Mouse (Mus musculus): ENCODE data around the gene Gm17364. TPM values are rescaled to one million over a fixed set of nuclear protein-coding genes. Genes with fewer than 3 reads are reported as not detected.

Gene Gm17364
- total and polyA plus RNA-seq, 2 experiments from 2014 or later: not detected

DNA sequence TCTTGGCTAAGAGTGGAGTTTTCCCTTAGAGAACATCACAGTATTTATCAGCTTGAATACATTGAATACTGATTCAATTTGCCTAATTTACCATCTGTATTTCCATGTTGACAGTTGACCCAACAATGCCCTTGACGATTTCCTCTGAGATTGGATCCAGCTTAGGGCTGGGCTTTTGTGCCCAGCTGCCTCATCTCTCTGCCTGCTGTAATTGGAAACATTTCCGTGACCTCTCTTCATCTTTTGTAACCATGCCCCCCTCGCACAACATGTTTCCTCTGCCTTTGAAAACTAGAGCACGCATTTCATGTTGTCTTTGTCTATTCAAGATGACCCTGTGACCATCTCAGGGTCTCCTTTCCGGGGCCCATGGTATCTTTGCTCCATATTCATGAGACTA is 25.2 kb upstream of the Gm17364 start:
- Histone ChIP-seq H3K9me3 (replicated peaks; ENCODE audit: control insufficient read depth, low read length) (no peaks in the 10 kb centered on the region), H3K36me3 (replicated peaks; ENCODE audit: control insufficient read depth, insufficient read depth, low read length) (no peaks in the 10 kb centered on the region), H3K4me3 (ENCODE audit: low read depth, low read length) (no peak overlapping the region), H3K27me3 (ENCODE audit: control insufficient read depth, insufficient read depth, low read length) (no peaks in the 10 kb centered on the region), H3K27ac (ENCODE audit: low read depth) (no peak overlapping the region), H3K4me1 (ENCODE audit: control insufficient read depth, insufficient read depth) (0 out of 2 replicates have a peak, but pooled peaks cover 2% of the 10 kb centered on the region), H3K9ac (replicated peaks; ENCODE audit: low read depth, low read length) (no peak overlapping the region), H3K4me2 (ENCODE audit: low read depth, low read length) (no peak overlapping the region)
- ATAC-seq (ENCODE audit: insufficient read depth, low read depth) (no peak), DNase-seq (ENCODE audit: low spot score) (no peak)
- no peak for TF ChIP-seq CTCF (IDR thresholded peaks at IDR 0.05; ENCODE audit: low read depth)
- no peak for TF ChIP-seq EP300 (IDR thresholded peaks at IDR 0.05; ENCODE audit: low read depth)
- WGBS: 63% methylated on average over 5 of the region's 5 CpGs

DNA sequence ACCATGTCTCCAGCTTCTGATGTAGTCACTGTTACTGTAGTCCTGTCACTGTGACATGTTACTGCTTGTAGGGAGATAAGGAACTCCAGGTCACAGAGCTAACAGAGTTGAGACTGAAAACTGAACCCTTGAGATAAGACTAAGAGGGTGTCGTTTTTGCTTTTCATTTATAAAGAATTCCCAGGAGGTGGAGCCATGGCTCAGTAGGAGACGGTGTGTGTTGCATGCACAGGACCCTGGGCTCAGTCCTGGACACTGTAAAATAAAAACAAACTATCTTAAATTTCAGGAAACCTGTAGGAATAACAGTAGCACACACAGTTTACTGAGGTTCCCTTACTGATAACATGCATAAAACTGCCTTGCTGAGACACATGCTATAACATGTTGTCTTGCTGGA is 24.8 kb upstream of the Gm17364 start:
- Histone ChIP-seq H3K4me1 (ENCODE audit: control insufficient read depth, insufficient read depth) (0 out of 2 replicates have a peak, but pooled peaks cover 2% of the 10 kb centered on the region), H3K4me3 (ENCODE audit: low read depth, low read length) (no peak overlapping the region), H3K36me3 (replicated peaks; ENCODE audit: control insufficient read depth, insufficient read depth, low read length) (no peaks in the 10 kb centered on the region), H3K9me3 (replicated peaks; ENCODE audit: control insufficient read depth, low read length) (no peaks in the 10 kb centered on the region), H3K27ac (ENCODE audit: low read depth) (no peak overlapping the region), H3K4me2 (ENCODE audit: low read depth, low read length) (no peak overlapping the region), H3K9ac (replicated peaks; ENCODE audit: low read depth, low read length) (no peak overlapping the region), H3K27me3 (ENCODE audit: control insufficient read depth, insufficient read depth, low read length) (no peaks in the 10 kb centered on the region)
- TF ChIP-seq EP300 (IDR thresholded peaks at IDR 0.05; ENCODE audit: low read depth) (no peak), CTCF (IDR thresholded peaks at IDR 0.05; ENCODE audit: low read depth) (no peak)
- DNase-seq (ENCODE audit: low spot score) (no peak), ATAC-seq (ENCODE audit: insufficient read depth, low read depth) (no peak)
- 2% methylated on average over 2 of the region's 2 CpGs for WGBS

DNA sequence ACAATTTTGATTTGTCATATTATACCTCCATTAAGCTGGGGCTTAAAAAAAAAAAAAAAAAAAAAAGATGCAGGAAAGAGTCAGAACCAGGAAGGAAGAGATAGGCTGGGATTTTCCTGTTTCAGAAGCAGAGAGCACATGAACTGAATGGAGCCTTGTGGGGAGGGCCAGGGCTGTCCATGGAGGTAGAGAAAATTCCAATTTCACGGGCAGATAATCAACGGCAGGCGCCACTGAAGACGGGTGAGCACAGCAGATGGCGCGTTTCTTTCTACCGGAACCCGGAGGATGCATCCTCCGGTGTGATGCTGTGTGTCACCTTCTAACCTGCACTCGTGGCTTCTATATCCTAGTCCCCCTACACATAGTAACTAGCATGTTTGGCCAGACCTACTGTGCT is 22.6 kb upstream of the Gm17364 start:
- Histone ChIP-seq H3K9me3 (replicated peaks; ENCODE audit: control insufficient read depth, low read length) (0 out of 2 replicates have a peak, but pooled peaks cover 2% of the 10 kb centered on the region), H3K4me3 (ENCODE audit: low read depth, low read length) (no peak overlapping the region), H3K27me3 (ENCODE audit: control insufficient read depth, insufficient read depth, low read length) (no peaks in the 10 kb centered on the region), H3K27ac (ENCODE audit: low read depth) (no peak overlapping the region), H3K9ac (replicated peaks; ENCODE audit: low read depth, low read length) (no peak overlapping the region), H3K36me3 (replicated peaks; ENCODE audit: control insufficient read depth, insufficient read depth, low read length) (no peaks in the 10 kb centered on the region), H3K4me1 (ENCODE audit: control insufficient read depth, insufficient read depth) (0 out of 2 replicates have a peak, but pooled peaks cover 2% of the 10 kb centered on the region), H3K4me2 (ENCODE audit: low read depth, low read length) (no peak overlapping the region)
- peak; percentile 8 for DNase-seq (ENCODE audit: low spot score)
- 73% methylated on average over 10 of the region's 10 CpGs for WGBS
- no peak for TF ChIP-seq CTCF (IDR thresholded peaks at IDR 0.05; ENCODE audit: low read depth)
- no peak for TF ChIP-seq EP300 (IDR thresholded peaks at IDR 0.05; ENCODE audit: low read depth)
- ATAC-seq (ENCODE audit: insufficient read depth, low read depth): no peak

DNA sequence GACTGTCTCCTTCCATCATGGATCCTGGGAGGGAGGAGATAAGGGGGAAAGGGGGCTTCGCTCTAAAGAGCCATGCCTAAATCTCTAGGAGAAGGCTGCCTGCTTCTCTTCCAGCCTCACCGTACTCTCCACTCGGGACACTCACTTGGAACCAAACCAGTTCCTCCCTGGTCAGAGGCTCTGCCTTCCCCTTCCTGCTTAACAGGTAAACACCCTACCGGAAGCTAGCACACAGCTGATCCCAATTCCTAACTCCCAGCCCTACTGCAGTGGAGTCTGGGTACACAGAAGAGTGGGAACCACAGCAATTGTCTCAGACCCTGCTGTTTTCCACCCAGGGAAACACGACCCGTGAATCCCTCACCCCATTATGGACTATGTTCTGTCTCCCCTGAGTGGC is 22.1 kb upstream of the Gm17364 start:
- Histone ChIP-seq H3K27me3 (ENCODE audit: control insufficient read depth, insufficient read depth, low read length) (no peaks in the 10 kb centered on the region), H3K4me1 (ENCODE audit: control insufficient read depth, insufficient read depth) (0 out of 2 replicates have a peak, but pooled peaks cover 2% of the 10 kb centered on the region), H3K4me3 (ENCODE audit: low read depth, low read length) (no peak overlapping the region), H3K9me3 (replicated peaks; ENCODE audit: control insufficient read depth, low read length) (0 out of 2 replicates have a peak, but pooled peaks cover 4% of the 10 kb centered on the region), H3K9ac (replicated peaks; ENCODE audit: low read depth, low read length) (no peak overlapping the region), H3K27ac (ENCODE audit: low read depth) (no peak overlapping the region), H3K36me3 (replicated peaks; ENCODE audit: control insufficient read depth, insufficient read depth, low read length) (no peaks in the 10 kb centered on the region), H3K4me2 (ENCODE audit: low read depth, low read length) (no peak overlapping the region)
- ATAC-seq (ENCODE audit: insufficient read depth, low read depth) (no peak), DNase-seq (ENCODE audit: low spot score) (no peak)
- TF ChIP-seq CTCF (IDR thresholded peaks at IDR 0.05; ENCODE audit: low read depth) (no peak), EP300 (IDR thresholded peaks at IDR 0.05; ENCODE audit: low read depth) (no peak)
- 53% methylated on average over 6 of the region's 6 CpGs for WGBS

DNA sequence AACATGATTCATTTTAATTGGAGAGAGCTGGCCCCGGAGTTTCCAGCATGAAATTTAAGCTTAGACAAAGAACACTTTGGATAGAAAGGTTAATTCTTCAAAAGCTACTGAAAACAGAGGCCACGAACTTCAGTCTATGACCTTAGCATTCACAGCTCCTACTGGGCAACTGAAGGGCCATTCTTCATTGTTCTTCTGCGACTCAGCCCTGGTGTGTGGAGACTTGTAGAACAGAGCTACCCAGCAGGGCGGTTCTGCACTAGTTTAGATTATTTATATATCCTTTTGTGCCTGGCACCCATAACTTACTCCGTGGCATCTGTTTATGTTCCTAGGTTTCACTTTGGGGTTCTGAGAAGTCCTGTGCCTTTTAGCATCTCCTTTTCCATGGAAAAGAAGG is 19.8 kb upstream of the Gm17364 start:
- H3K36me3 ChIP-seq (replicated peaks; ENCODE audit: control insufficient read depth, insufficient read depth, low read length): no peaks in the 10 kb centered on the region
- no peak for DNase-seq (ENCODE audit: low spot score)
- WGBS: 69% methylated on average over 5 of the region's 5 CpGs
- H3K9me3 ChIP-seq (replicated peaks; ENCODE audit: control insufficient read depth, low read length): 0 out of 2 replicates have a peak, but pooled peaks cover 4% of the 10 kb centered on the region
- ATAC-seq (ENCODE audit: insufficient read depth, low read depth): no peak
- H3K9ac ChIP-seq (replicated peaks; ENCODE audit: low read depth, low read length): no peak overlapping the region
- no peaks in the 10 kb centered on the region for H3K4me1 ChIP-seq (ENCODE audit: control insufficient read depth, insufficient read depth)
- no peak overlapping the region for H3K27ac ChIP-seq (ENCODE audit: low read depth)
- H3K4me3 ChIP-seq (ENCODE audit: low read depth, low read length): no peak overlapping the region
- H3K27me3 ChIP-seq (ENCODE audit: control insufficient read depth, insufficient read depth, low read length): no peaks in the 10 kb centered on the region
- TF ChIP-seq EP300 (IDR thresholded peaks at IDR 0.05; ENCODE audit: low read depth) (no peak), CTCF (IDR thresholded peaks at IDR 0.05; ENCODE audit: low read depth) (no peak)
- no peak overlapping the region for H3K4me2 ChIP-seq (ENCODE audit: low read depth, low read length)

DNA sequence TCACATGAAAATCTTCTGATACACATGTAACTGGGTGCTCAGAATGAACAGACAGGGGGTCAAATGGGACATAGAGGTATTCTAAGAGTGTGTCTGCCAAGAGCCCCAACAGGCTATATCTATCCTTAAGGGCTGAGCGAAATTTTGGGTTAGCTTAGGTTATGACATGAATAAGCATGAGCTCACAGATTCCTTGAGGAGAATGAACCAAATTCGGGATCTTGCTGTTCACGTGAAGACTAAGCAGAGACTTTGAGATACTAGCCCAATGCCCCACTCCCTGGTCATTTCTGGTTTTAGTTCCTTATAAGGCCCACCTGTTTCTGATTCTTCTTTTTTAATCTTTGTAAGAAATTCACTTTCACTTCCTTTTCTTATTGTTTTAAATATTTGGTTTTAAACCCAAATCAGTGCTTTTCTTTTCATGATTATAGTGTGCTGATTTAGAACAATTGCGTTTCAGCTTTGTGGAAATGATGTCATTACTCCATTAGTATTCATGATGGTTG is 17.7 kb upstream of the Gm17364 start:
- H3K36me3 ChIP-seq (replicated peaks; ENCODE audit: control insufficient read depth, insufficient read depth, low read length): no peaks in the 10 kb centered on the region
- DNase-seq (ENCODE audit: low spot score) (no peak), ATAC-seq (ENCODE audit: insufficient read depth, low read depth) (no peak)
- no peak for TF ChIP-seq EP300 (IDR thresholded peaks at IDR 0.05; ENCODE audit: low read depth)
- TF ChIP-seq CTCF (IDR thresholded peaks at IDR 0.05; ENCODE audit: low read depth): no peak
- H3K4me2 ChIP-seq (ENCODE audit: low read depth, low read length): no peak overlapping the region
- 0 out of 2 replicates have a peak, but pooled peaks cover 4% of the 10 kb centered on the region for H3K9me3 ChIP-seq (replicated peaks; ENCODE audit: control insufficient read depth, low read length)
- WGBS: 77% methylated on average over 4 of the region's 4 CpGs
- H3K4me1 ChIP-seq (ENCODE audit: control insufficient read depth, insufficient read depth): no peaks in the 10 kb centered on the region
- no peak overlapping the region for H3K4me3 ChIP-seq (ENCODE audit: low read depth, low read length)
- no peak overlapping the region for H3K9ac ChIP-seq (replicated peaks; ENCODE audit: low read depth, low read length)
- H3K27me3 ChIP-seq (ENCODE audit: control insufficient read depth, insufficient read depth, low read length): no peaks in the 10 kb centered on the region
- H3K27ac ChIP-seq (ENCODE audit: low read depth): no peak overlapping the region

Measured in heart, postnatal 0 days (tissue).